Mouse (Mus musculus): ENCODE results near the gene Hcn3. TPM values are rescaled to one million over a fixed set of nuclear protein-coding genes. Genes with fewer than 3 reads are reported as not detected.

The Hcn3 gene
- polyA plus RNA-seq, 1 experiment from 2014 or later: 6.3 TPM

GRCm38 (mm10) chr3:89190436-89190835 lies 30.4 kb upstream of the Hcn3 start:
- Histone ChIP-seq H3K4me1 (peaks cover 29% of the 10 kb centered on the region), H3K4me3 (no peak overlapping the region), H3K9me3 (replicated peaks) (no peaks in the 10 kb centered on the region), H3K27me3 (ENCODE audit: low read depth, poor library complexity, severe bottlenecking) (peaks cover 24% of the 10 kb centered on the region), H3K27ac (replicated peaks) (no peak overlapping the region), H3K36me3 (peaks cover 21% of the 10 kb centered on the region)
- DNase-seq (ENCODE audit: low spot score): no peak
- WGBS: 89% methylated on average over 8 of the region's 8 CpGs

- Histone ChIP-seq H3K9me3 (replicated peaks) (no peaks in the 10 kb centered on the region), H3K27me3 (ENCODE audit: low read depth, poor library complexity, severe bottlenecking) (peaks cover 24% of the 10 kb centered on the region), H3K27ac (replicated peaks) (0 out of 2 replicates have a peak overlapping the region, but pooled peaks have one; percentile 3), H3K36me3 (peaks cover 24% of the 10 kb centered on the region), H3K4me3 (no peak overlapping the region), H3K4me1 (peaks cover 47% of the 10 kb centered on the region)
- WGBS: 60% methylated on average over 12 of the region's 12 CpGs
- DNase-seq (ENCODE audit: low spot score): no peak
Observed at GRCm38 (mm10) chr3:89188478-89188875, 28.5 kb upstream of the Hcn3 start.

GRCm38 (mm10) chr3:89187690-89188477 lies 27.9 kb upstream of the Hcn3 start:
- Histone ChIP-seq H3K27ac (replicated peaks) (0 out of 2 replicates have a peak overlapping the region, but pooled peaks have one; percentile 7), H3K36me3 (peaks cover 24% of the 10 kb centered on the region), H3K4me3 (no peak overlapping the region), H3K4me1 (peaks cover 53% of the 10 kb centered on the region), H3K27me3 (ENCODE audit: low read depth, poor library complexity, severe bottlenecking) (peaks cover 24% of the 10 kb centered on the region), H3K9me3 (replicated peaks) (no peaks in the 10 kb centered on the region)
- 62% methylated on average over 18 of the region's 18 CpGs for WGBS
- DNase-seq (ENCODE audit: low spot score): no peak

- peak overlapping the region; percentile 33 for H3K4me3 ChIP-seq
Observed at GRCm38 (mm10) chr3:89187197-89187596, 27.2 kb upstream of the Hcn3 start.

GRCm38 (mm10) chr3:89183959-89184315 lies 23.9 kb upstream of the Hcn3 start:
- no peak for DNase-seq (ENCODE audit: low spot score)
- H3K27me3 ChIP-seq (ENCODE audit: low read depth, poor library complexity, severe bottlenecking): peaks cover 24% of the 10 kb centered on the region
- H3K4me3 ChIP-seq: peak overlapping the region; percentile 72
- H3K27ac ChIP-seq (replicated peaks): peak overlapping the region; percentile 95
- peaks cover 64% of the 10 kb centered on the region for H3K4me1 ChIP-seq
- peaks cover 61% of the 10 kb centered on the region for H3K36me3 ChIP-seq
- WGBS: 82% methylated on average over 6 of the region's 6 CpGs
- H3K9me3 ChIP-seq (replicated peaks): no peaks in the 10 kb centered on the region

More at GRCm38 (mm10) chr3:89187197-89187596, 27.2 kb upstream of the Hcn3 start:
- H3K27ac ChIP-seq (replicated peaks): peak overlapping the region; percentile 69
- peaks cover 29% of the 10 kb centered on the region for H3K36me3 ChIP-seq
- no peaks in the 10 kb centered on the region for H3K9me3 ChIP-seq (replicated peaks)
- peaks cover 60% of the 10 kb centered on the region for H3K4me1 ChIP-seq
- H3K27me3 ChIP-seq (ENCODE audit: low read depth, poor library complexity, severe bottlenecking): peaks cover 24% of the 10 kb centered on the region
- no peak for DNase-seq (ENCODE audit: low spot score)
- 30% methylated on average over 23 of the region's 23 CpGs for WGBS

- Histone ChIP-seq H3K4me3 (peak within 1 kb of the TSS; percentile 72), H3K27me3 (ENCODE audit: low read depth, poor library complexity, severe bottlenecking) (peaks cover 17% of the 10 kb centered on the region), H3K4me1 (peaks cover 68% of the 10 kb centered on the region), H3K27ac (replicated peaks) (peak within 1 kb of the TSS; percentile 95), H3K36me3 (peaks cover 59% of the 10 kb centered on the region), H3K9me3 (replicated peaks) (no peaks in the 10 kb centered on the region)
- 6% methylated on average over 39 of the region's 39 CpGs for WGBS
- peak; percentile 88 for DNase-seq (ENCODE audit: low spot score)
Observed at GRCm38 (mm10) chr3:89183058-89183958, 23.3 kb upstream of the Hcn3 start, which contains the start of gene Fam189b. Gene Fam189b, plus strand, starts transcription at chr3:89183143.

GRCm38 (mm10) chr3:89182531-89183057 lies 22.6 kb upstream of the Hcn3 start:
- 53% methylated on average over 7 of the region's 7 CpGs for WGBS
- Histone ChIP-seq H3K4me1 (peaks cover 67% of the 10 kb centered on the region), H3K4me3 (peak overlapping the region; percentile 72), H3K36me3 (peaks cover 53% of the 10 kb centered on the region), H3K9me3 (replicated peaks) (no peaks in the 10 kb centered on the region), H3K27me3 (ENCODE audit: low read depth, poor library complexity, severe bottlenecking) (peaks cover 11% of the 10 kb centered on the region), H3K27ac (replicated peaks) (peak overlapping the region; percentile 95)
- no peak for DNase-seq (ENCODE audit: low spot score)

GRCm38 (mm10) chr3:89181749-89182500 lies 21.9 kb upstream of the Hcn3 start:
- H3K36me3 ChIP-seq: peaks cover 47% of the 10 kb centered on the region
- no peak for DNase-seq (ENCODE audit: low spot score)
- peaks cover 61% of the 10 kb centered on the region for H3K4me1 ChIP-seq
- H3K4me3 ChIP-seq: peak overlapping the region; percentile 72; the same call in 1 of the 2 replicates
- no peak overlapping the region for H3K27ac ChIP-seq (replicated peaks)
- H3K9me3 ChIP-seq (replicated peaks): no peaks in the 10 kb centered on the region
- WGBS: 95% methylated on average over 27 of the region's 27 CpGs
- H3K27me3 ChIP-seq (ENCODE audit: low read depth, poor library complexity, severe bottlenecking): peaks cover 5% of the 10 kb centered on the region

- H3K27me3 ChIP-seq (ENCODE audit: low read depth, poor library complexity, severe bottlenecking): no peaks in the 10 kb centered on the region
- H3K36me3 ChIP-seq: peaks cover 69% of the 10 kb centered on the region
- DNase-seq (ENCODE audit: low spot score): no peak
- H3K27ac ChIP-seq (replicated peaks): no peak overlapping the region
- peak overlapping the region; percentile 72; the same call in 1 of the 2 replicates for H3K4me3 ChIP-seq
- peaks cover 39% of the 10 kb centered on the region for H3K4me1 ChIP-seq
- H3K9me3 ChIP-seq (replicated peaks): no peaks in the 10 kb centered on the region
- 95% methylated on average over 11 of the region's 11 CpGs for WGBS
Observed at GRCm38 (mm10) chr3:89179056-89179455, 19.1 kb upstream of the Hcn3 start.

GRCm38 (mm10) chr3:89178107-89178385 lies 18.1 kb upstream of the Hcn3 start:
- no peak for DNase-seq (ENCODE audit: low spot score)
- Histone ChIP-seq H3K4me3 (peak overlapping the region; percentile 72), H3K36me3 (peaks cover 79% of the 10 kb centered on the region), H3K27me3 (ENCODE audit: low read depth, poor library complexity, severe bottlenecking) (no peaks in the 10 kb centered on the region), H3K27ac (replicated peaks) (peak overlapping the region; percentile 86), H3K4me1 (peaks cover 29% of the 10 kb centered on the region), H3K9me3 (replicated peaks) (no peaks in the 10 kb centered on the region)
- WGBS: 15% methylated on average over 6 of the region's 6 CpGs

- H3K27ac ChIP-seq (replicated peaks): peak within 1 kb of the TSS; percentile 86
- no peaks in the 10 kb centered on the region for H3K9me3 ChIP-seq (replicated peaks)
- peaks cover 81% of the 10 kb centered on the region for H3K36me3 ChIP-seq
- peaks cover 23% of the 10 kb centered on the region for H3K4me1 ChIP-seq
- under 1% methylated on average over 43 of the region's 43 CpGs for WGBS
- DNase-seq (ENCODE audit: low spot score): peak; percentile 96
- peak within 1 kb of the TSS; percentile 72 for H3K4me3 ChIP-seq
- H3K27me3 ChIP-seq (ENCODE audit: low read depth, poor library complexity, severe bottlenecking): no peaks in the 10 kb centered on the region
Observed at GRCm38 (mm10) chr3:89177242-89178106, 17.5 kb upstream of the Hcn3 start, which contains the start of gene Scamp3. Gene Scamp3, plus strand, starts transcription at chr3:89177473.

Measured in midbrain, embryonic 10.5 days (tissue).